Mouse (Mus musculus) testis, adult 10 weeks (tissue): ENCODE results near the gene Gm3558. TPM values are rescaled to one million over a fixed set of nuclear protein-coding genes. Genes with fewer than 3 reads are reported as not detected.

Experiments
- polyA plus RNA-seq: library from polyadenylated mRNA; stranded (reverse); fragments of 350-450 nt; fragmentation: Illumina TruSeq; extraction: RNeasy Lipid Tissue Mini Kit (QIAGEN cat#74804); gene quantifications from one replicate; pipeline ENCODE4 v1.2.3, GENCODE M21; 2014; ENCODE audit warnings: low read depth, low replicate concordance

Gene Gm3558
- polyA plus RNA-seq = 4.6 TPM

GRCm38 (mm10) chr14:7568382-7568781 lies at the start of gene Gm3558:
Gene Gm3558 (minus strand): TSS chr14:7568566.

GRCm38 (mm10) chr14:7595492-7595891 lies 27.1 kb upstream of the Gm3558 start, which contains the start of gene Gm10338:
Gene Gm10338 (minus strand): TSS chr14:7595592.

Other genes starting within 250 kb of the Gm3558 start
- gene Gm5797, start 236.2 kb downstream of the Gm3558 start, polyA plus RNA-seq = 69.6 TPM
- gene Gm8374, start 203.4 kb downstream of the Gm3558 start, polyA plus RNA-seq = 14.2 TPM
- 0.34 TPM for gene Gm3755, start 117.6 kb downstream of the Gm3558 start, polyA plus RNA-seq
- 6.4 TPM for gene Gm3752, start 84.8 kb downstream of the Gm3558 start, polyA plus RNA-seq
- gene Gm10338, start 27.0 kb upstream of the Gm3558 start, polyA plus RNA-seq = 3.0 TPM
- gene Gm10128, start 75.4 kb upstream of the Gm3558 start, polyA plus RNA-seq = 0.46 TPM
- gene Gm26661, start 223.0 kb upstream of the Gm3558 start, polyA plus RNA-seq = not detected
- 2.1 TPM for gene Flnb, start 249.4 kb upstream of the Gm3558 start, polyA plus RNA-seq